Mouse (Mus musculus): ENCODE measurements around the gene Ryr1. TPM values are rescaled to one million over a fixed set of nuclear protein-coding genes. Genes with fewer than 3 reads are reported as not detected.
A peak's percentile ranks its signal among the peaks of the same experiment; 100 is the strongest.
"Not testable (repeated sequence)": the region's sequence is repeated elsewhere in the genome, so short reads cannot be mapped to it uniquely, and the experiment has no call there.

Ryr1 gene
- total RNA-seq, 2 experiments from 2014 or later = 1,331 to 1,686 TPM

- DNase-seq = no peak
Measured at GRCm38 (mm10) chr7:29079419-29079950, 45.5 kb downstream of the Ryr1 start.

- DNase-seq = no peak
Measured at GRCm38 (mm10) chr7:29076977-29077376, 48.0 kb downstream of the Ryr1 start.

DNA sequence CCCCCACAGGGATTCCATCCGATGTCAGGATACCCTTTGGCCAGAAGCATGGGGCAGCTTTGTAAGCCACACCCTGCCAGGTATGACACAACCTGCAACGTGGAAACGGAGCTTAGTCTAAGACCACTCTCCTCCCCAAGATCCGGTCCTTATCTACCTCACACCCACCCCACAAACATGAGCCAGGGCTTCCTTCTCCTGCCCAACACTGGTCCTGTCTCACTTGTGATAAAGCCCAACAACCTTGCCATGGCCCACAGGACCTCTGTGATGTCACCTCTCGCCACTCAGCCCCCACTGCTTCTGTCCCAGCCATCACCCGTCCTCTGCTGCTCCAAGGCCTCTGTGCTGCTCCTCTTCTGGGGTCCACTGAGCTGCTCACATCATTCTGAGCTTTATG lies 49.8 kb downstream of the Ryr1 start:
- no peak for DNase-seq

DNA sequence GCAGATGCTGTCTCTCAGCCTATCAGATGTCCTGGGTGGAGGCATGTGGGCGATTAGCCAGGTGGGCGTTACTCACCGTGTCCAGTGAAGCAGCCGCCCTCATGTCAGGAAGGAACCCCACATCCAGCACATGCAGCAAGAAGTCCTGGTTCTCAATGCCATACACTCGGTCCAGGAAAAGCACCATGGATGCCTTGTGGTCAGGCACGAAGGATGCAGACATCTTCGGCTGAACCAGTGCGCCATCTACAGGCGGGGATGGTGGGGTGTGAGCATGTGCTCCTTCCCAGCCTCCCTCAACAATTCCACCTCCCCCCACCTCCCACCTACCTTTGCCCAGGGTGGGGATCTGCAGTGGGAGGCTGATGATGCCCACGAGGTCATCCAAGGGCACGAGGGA lies 52.3 kb downstream of the Ryr1 start:
- no peak for DNase-seq

DNA sequence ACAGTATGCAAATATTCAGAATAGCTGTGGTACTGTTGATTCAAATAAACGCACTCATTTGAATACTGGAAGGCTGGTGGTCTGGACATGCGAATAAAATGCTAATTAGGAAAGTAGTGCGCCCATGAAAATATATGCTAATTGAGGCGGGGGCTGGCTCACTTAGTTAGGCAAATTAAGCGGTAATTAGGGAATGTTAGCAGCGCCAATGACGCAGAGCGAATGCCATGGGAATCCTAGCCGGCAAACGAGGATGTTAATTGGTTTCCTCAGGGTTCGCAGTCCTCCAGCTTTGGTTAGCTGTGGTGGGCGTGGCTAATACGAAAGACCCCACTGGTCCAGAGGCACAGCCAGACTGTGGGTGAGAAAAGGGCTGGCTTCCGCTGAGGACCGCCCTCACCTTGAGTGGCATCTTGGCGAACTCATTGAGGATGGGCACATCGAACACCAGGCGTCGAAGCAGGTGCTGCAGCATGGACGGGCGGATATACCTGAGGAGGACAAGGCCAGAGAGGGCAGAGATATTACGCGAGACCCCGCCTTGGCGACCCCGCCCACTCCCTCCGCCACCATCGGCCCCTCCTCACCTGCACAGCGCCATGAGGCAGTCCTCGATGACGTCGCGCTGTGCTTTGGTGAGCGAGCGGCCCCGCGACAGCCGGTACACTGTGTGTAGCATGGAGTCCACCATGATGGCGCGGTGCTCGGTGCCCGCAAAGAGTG lies 53.6 kb downstream of the Ryr1 start:
- DNase-seq = no peak

- DNase-seq = no peak
Measured at GRCm38 (mm10) chr7:29070364-29071168, 54.4 kb downstream of the Ryr1 start.

GRCm38 (mm10) chr7:29067758-29068157 lies 57.2 kb downstream of the Ryr1 start:
- DNase-seq = peak; percentile 44

- not testable (repeated sequence) for DNase-seq
Measured at GRCm38 (mm10) chr7:29063476-29063875, 61.5 kb downstream of the Ryr1 start.

DNA sequence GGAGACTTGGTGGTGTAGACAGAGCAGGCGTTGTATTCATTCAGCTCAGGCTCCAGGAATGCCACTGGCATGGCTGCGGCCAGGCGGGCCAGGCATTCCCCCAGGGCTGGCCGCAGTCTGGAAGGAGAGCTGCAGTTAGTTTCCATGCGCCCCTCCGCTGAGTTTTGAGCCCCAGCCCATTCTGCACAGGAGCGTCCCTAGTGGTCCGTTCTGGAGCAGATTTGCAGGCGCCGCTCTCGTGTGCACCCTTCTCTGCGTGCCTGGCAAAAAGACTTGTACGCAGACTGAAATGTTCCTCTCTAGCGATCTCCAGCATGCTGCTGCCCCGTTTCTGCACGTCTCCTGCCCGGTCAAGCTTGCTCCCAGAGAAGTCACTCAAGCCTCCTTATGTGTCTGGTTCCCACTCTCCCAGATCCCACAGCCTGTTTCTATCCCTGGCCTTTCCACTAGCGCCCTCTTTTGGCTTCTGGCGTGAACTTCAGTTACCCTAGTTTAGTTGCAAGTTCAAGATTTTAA lies 63.4 kb downstream of the Ryr1 start:
- DNase-seq = no peak

GRCm38 (mm10) chr7:29059445-29059844 lies 65.5 kb downstream of the Ryr1 start:
- no peak for DNase-seq

- no peak for DNase-seq
Measured at GRCm38 (mm10) chr7:29052821-29053220, 72.2 kb downstream of the Ryr1 start.

DNA sequence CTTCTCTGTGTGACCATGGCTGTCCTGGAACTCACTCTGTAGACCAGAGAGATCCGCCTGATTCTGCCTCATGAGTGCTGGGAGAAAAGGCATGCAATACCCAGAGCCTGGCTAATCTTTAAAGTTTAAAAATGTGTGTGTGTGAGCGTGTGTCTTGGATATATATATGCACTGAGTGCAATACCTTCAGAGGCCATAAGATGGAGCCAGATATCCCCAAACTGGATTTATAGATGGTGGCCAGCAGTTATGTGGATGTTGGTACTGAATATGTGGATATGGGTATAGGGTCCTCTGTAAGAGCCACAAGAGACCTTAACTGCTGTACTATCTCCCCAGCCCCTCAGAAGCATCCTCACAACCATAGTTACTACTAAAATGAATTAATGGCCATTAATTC lies 74.2 kb downstream of the Ryr1 start:
- no peak for DNase-seq

DNA sequence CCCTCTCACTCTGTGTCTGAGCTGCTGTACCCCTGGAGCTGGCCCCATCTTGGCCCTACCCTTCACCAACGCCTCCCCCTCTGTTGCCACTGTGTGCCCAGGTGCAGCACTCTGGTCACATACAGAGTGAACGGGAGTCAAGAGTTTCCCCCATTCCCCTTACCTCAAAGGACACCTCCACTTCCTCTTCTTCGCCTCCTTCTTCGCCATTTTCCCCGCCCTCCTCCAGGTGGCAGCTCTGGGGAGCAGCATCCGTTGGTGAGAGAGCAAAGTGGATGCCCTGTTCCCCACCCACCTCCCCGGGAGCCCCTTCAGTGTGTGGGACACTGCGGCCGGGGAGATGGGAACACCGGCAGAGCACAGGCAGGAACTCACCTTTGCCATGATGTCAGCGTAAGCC lies 76.4 kb downstream of the Ryr1 start:
- no peak for DNase-seq

GRCm38 (mm10) chr7:29048070-29048469 lies 76.9 kb downstream of the Ryr1 start:
- DNase-seq = no peak

GRCm38 (mm10) chr7:29046533-29046932 lies 78.4 kb downstream of the Ryr1 start:
- no peak for DNase-seq

DNA sequence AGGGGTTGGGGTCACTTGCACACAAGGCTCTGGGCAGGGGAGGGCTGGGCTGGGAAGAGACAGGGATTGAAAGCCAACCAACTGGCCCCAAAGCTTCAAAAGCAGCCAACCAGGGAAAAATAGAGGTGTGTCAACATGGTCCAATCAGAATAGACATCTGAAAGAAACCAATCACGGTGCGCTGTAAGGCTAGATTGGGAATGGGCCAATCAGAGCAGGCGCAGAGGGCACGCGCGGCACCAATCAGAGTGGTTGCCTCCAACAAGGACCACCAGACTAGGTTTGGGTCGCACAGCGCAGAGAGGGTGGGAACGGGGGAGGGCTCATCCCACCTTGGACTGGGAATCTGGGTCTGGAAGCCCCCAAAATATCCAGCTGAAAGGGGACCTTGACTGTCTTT lies 80.7 kb downstream of the Ryr1 start:
- DNase-seq = no peak

- DNase-seq = no peak
Measured at GRCm38 (mm10) chr7:29043674-29044057, 81.3 kb downstream of the Ryr1 start.

- DNase-seq = peak; percentile 74
Measured at GRCm38 (mm10) chr7:29043016-29043673, 81.8 kb downstream of the Ryr1 start.

DNA sequence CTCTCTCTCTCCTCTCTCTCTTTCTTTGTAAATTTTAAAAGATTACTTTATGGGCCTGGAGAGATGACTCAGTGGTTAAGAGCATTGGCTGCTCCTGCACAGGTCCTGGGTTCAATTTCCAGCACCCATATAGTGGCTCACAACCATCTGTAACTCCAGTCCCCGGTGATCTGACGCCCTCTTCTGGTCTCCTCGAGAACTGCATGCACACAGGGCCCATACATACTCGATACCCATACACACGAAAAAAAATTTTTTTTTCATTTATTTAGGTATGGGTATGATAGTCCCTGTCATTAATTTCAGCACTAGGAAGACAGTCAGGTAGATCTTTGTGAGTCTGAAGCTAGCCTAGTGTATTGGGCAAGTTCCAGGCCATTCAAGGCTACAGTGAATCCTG lies 83.8 kb downstream of the Ryr1 start:
- DNase-seq = no peak

- no peak for DNase-seq
Measured at GRCm38 (mm10) chr7:29039985-29040661, 84.9 kb downstream of the Ryr1 start.

- DNase-seq = peak; percentile 54
Measured at GRCm38 (mm10) chr7:29039604-29039984, 85.4 kb downstream of the Ryr1 start.

- no peak for DNase-seq
Measured at GRCm38 (mm10) chr7:29037261-29037660, 87.7 kb downstream of the Ryr1 start.
